Mouse (Mus musculus): ENCODE measurements around the gene Ltbp3.

GRCm38 (mm10) chr19:5695849-5696462, 44.7 kb upstream of the Ltbp3 start:
- TF ChIP-seq POLR2A (IDR thresholded peaks at IDR 0.05; ENCODE audit: insufficient read depth, low read depth, low read length) (no peak), CTCF (IDR thresholded peaks at IDR 0.05; ENCODE audit: insufficient read depth, low read depth, low read length) (no peak)

Data from olfactory bulb, adult 2 months (tissue).